Mouse (Mus musculus): ENCODE results near the gene Itga3. TPM values are rescaled to one million over a fixed set of nuclear protein-coding genes. Genes with fewer than 3 reads are reported as not detected.
"Not testable (repeated sequence)": the region's sequence is repeated elsewhere in the genome, so short reads cannot be mapped to it uniquely, and the experiment has no call there.

Itga3 gene
- polyA plus RNA-seq, 1 experiment from 2014 or later: 0.06 TPM

- Histone ChIP-seq H3K27ac (no peak overlapping the region), H3K79me2 (ENCODE audit: inconsistent target) (no peaks in the 10 kb centered on the region), H3K36me3 (ENCODE audit: inconsistent target) (no peaks in the 10 kb centered on the region), H3K4me3 (ENCODE audit: inconsistent target) (no peak overlapping the region)
- 49% methylated on average over 3 of the region's 3 CpGs for WGBS (ENCODE audit: missing documents)
Measured at GRCm38 (mm10) chr11:95012075-95012474, 64.5 kb downstream of the Itga3 start.

- H3K79me2 ChIP-seq (ENCODE audit: inconsistent target): no peaks in the 10 kb centered on the region
- no peak overlapping the region for H3K27ac ChIP-seq
- no peaks in the 10 kb centered on the region for H3K36me3 ChIP-seq (ENCODE audit: inconsistent target)
- H3K4me3 ChIP-seq (ENCODE audit: inconsistent target): no peak overlapping the region
- 40% methylated on average over 1 of the region's 1 CpGs for WGBS (ENCODE audit: missing documents)
Measured at GRCm38 (mm10) chr11:95011416-95011815, 65.2 kb downstream of the Itga3 start.

- H3K79me2 ChIP-seq (ENCODE audit: inconsistent target); H3K27ac ChIP-seq; H3K36me3 ChIP-seq (ENCODE audit: inconsistent target); H3K4me3 ChIP-seq (ENCODE audit: inconsistent target): not testable (repeated sequence)
- WGBS (ENCODE audit: missing documents): 80% methylated on average over 4 of the region's 4 CpGs
Measured at GRCm38 (mm10) chr11:95010841-95011403, 65.7 kb downstream of the Itga3 start.

- H3K36me3 ChIP-seq (ENCODE audit: inconsistent target): peaks cover 4% of the 10 kb centered on the region; the same call in 1 of the 2 replicates
- no peaks in the 10 kb centered on the region for H3K79me2 ChIP-seq (ENCODE audit: inconsistent target)
- H3K4me3 ChIP-seq (ENCODE audit: inconsistent target): no peak overlapping the region
- WGBS (ENCODE audit: missing documents): 17% methylated on average over 33 of the region's 40 CpGs
- no peak overlapping the region for H3K27ac ChIP-seq
Measured at GRCm38 (mm10) chr11:95010141-95010739, 66.4 kb downstream of the Itga3 start.

- Histone ChIP-seq H3K4me3 (ENCODE audit: inconsistent target) (peak within 1 kb of the TSS; percentile 31), H3K36me3 (ENCODE audit: inconsistent target) (peaks cover 10% of the 10 kb centered on the region; the same call in 1 of the 2 replicates), H3K79me2 (ENCODE audit: inconsistent target) (no peaks in the 10 kb centered on the region), H3K27ac (no peak within 1 kb of the TSS)
- under 1% methylated on average over 27 of the region's 32 CpGs for WGBS (ENCODE audit: missing documents)
Measured at GRCm38 (mm10) chr11:95009629-95010014, 67.0 kb downstream of the Itga3 start, which contains the start of gene Samd14. Gene Samd14, plus strand, starts transcription at chr11:95009879.

- 29% methylated on average over 12 of the region's 15 CpGs for WGBS (ENCODE audit: missing documents)
- H3K27ac ChIP-seq: no peak overlapping the region
- peak overlapping the region; percentile 31 for H3K4me3 ChIP-seq (ENCODE audit: inconsistent target)
- no peaks in the 10 kb centered on the region for H3K79me2 ChIP-seq (ENCODE audit: inconsistent target)
- H3K36me3 ChIP-seq (ENCODE audit: inconsistent target): peaks cover 15% of the 10 kb centered on the region; the same call in 1 of the 2 replicates
Measured at GRCm38 (mm10) chr11:95008661-95009628, 67.7 kb downstream of the Itga3 start.

- 8% methylated on average over 3 of the region's 3 CpGs for WGBS (ENCODE audit: missing documents)
- H3K27ac ChIP-seq: no peak overlapping the region
- no peak overlapping the region for H3K4me3 ChIP-seq (ENCODE audit: inconsistent target)
- H3K36me3 ChIP-seq (ENCODE audit: inconsistent target): peaks cover 29% of the 10 kb centered on the region
- no peaks in the 10 kb centered on the region for H3K79me2 ChIP-seq (ENCODE audit: inconsistent target)
Measured at GRCm38 (mm10) chr11:95007418-95007817, 69.2 kb downstream of the Itga3 start.

GRCm38 (mm10) chr11:95006525-95007219 lies 69.9 kb downstream of the Itga3 start:
- 3% methylated on average over 25 of the region's 27 CpGs for WGBS (ENCODE audit: missing documents)
- Histone ChIP-seq H3K27ac (no peak overlapping the region), H3K36me3 (ENCODE audit: inconsistent target) (peaks cover 36% of the 10 kb centered on the region), H3K79me2 (ENCODE audit: inconsistent target) (no peaks in the 10 kb centered on the region), H3K4me3 (ENCODE audit: inconsistent target) (peak overlapping the region; percentile 26)

GRCm38 (mm10) chr11:95006038-95006437 lies 70.6 kb downstream of the Itga3 start:
- H3K27ac ChIP-seq: no peak overlapping the region
- WGBS (ENCODE audit: missing documents): 45% methylated on average over 4 of the region's 4 CpGs
- H3K79me2 ChIP-seq (ENCODE audit: inconsistent target): no peaks in the 10 kb centered on the region; the same call in 1 of the 2 replicates
- peaks cover 41% of the 10 kb centered on the region for H3K36me3 ChIP-seq (ENCODE audit: inconsistent target)
- no peak overlapping the region; the same call in 1 of the 2 replicates for H3K4me3 ChIP-seq (ENCODE audit: inconsistent target)

- Histone ChIP-seq H3K36me3 (ENCODE audit: inconsistent target) (peaks cover 52% of the 10 kb centered on the region), H3K4me3 (ENCODE audit: inconsistent target) (no peak overlapping the region), H3K79me2 (ENCODE audit: inconsistent target) (peaks cover 1% of the 10 kb centered on the region; the same call in 1 of the 2 replicates), H3K27ac (no peak overlapping the region)
- WGBS (ENCODE audit: missing documents): 87% methylated on average over 6 of the region's 6 CpGs
Measured at GRCm38 (mm10) chr11:95004937-95005198, 71.7 kb downstream of the Itga3 start.

- WGBS (ENCODE audit: missing documents): 91% methylated on average over 11 of the region's 12 CpGs
- peaks cover 57% of the 10 kb centered on the region for H3K36me3 ChIP-seq (ENCODE audit: inconsistent target)
- no peak overlapping the region for H3K27ac ChIP-seq
- H3K79me2 ChIP-seq (ENCODE audit: inconsistent target): peaks cover 7% of the 10 kb centered on the region; the same call in 1 of the 2 replicates
- H3K4me3 ChIP-seq (ENCODE audit: inconsistent target): no peak overlapping the region
Measured at GRCm38 (mm10) chr11:95004136-95004936, 72.3 kb downstream of the Itga3 start.

GRCm38 (mm10) chr11:95002705-95003104 lies 73.9 kb downstream of the Itga3 start:
- H3K4me3 ChIP-seq (ENCODE audit: inconsistent target): no peak overlapping the region
- peaks cover 23% of the 10 kb centered on the region; the same call in 1 of the 2 replicates for H3K79me2 ChIP-seq (ENCODE audit: inconsistent target)
- peaks cover 74% of the 10 kb centered on the region for H3K36me3 ChIP-seq (ENCODE audit: inconsistent target)
- H3K27ac ChIP-seq: no peak overlapping the region
- WGBS (ENCODE audit: missing documents): 96% methylated on average over 8 of the region's 8 CpGs

GRCm38 (mm10) chr11:95001584-95002347 lies 74.8 kb downstream of the Itga3 start:
- H3K79me2 ChIP-seq (ENCODE audit: inconsistent target): peaks cover 32% of the 10 kb centered on the region
- H3K27ac ChIP-seq: no peak overlapping the region
- H3K4me3 ChIP-seq (ENCODE audit: inconsistent target): no peak overlapping the region
- peaks cover 83% of the 10 kb centered on the region for H3K36me3 ChIP-seq (ENCODE audit: inconsistent target)
- WGBS (ENCODE audit: missing documents): 95% methylated on average over 21 of the region's 21 CpGs
